Mouse (Mus musculus) kidney, adult 8-10 months (tissue): ENCODE measurements around the gene Fndc3b.

Experiments
- DNase-seq, 2 experiments: peaks; one replicate each; pipeline ENCODE4 v3.0.0; 2022

Gene Fndc3b

GRCm38 (mm10) chr3:27708581-27708980, 2.5 kb downstream of the Fndc3b start:
- no peak for DNase-seq

DNA sequence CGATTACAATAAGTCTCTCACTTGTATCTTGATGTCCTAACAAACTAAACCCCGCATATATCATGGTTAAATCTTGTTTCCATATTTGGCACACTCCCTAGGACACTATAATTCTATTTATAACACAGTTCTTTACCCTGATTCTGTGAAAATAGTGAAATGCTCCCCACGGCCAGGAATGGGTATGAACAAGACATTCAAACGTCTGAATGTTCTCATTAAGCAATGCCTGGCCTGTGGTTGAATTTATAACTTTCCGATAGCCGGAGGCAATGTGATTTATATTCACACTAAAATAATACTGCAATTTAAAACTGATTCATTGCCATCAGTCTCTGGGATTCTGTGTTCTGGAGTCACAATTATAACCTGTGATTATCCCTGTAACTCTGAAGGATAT, 5.3 kb downstream of the Fndc3b start:
- DNase-seq = no peak

DNA sequence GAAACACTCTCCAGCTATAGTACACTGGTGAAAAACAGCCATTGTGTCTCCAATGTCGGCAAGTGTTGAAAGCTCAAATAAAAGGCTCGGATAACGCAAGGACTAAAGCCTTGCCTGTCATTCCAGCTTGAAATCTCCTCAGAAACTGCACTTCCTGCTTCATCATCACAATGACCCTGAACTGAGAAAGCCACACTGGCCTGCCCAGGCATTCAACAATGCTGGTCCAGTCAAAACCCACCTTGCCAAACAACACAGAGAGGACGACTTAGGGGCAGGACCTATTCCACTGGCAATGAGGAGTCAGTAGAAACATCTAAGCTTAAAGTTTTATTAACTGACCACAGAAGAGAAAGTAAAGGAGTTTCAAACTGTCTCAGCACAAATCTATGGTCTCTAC, 6.1 kb downstream of the Fndc3b start:
- DNase-seq = no peak

DNA sequence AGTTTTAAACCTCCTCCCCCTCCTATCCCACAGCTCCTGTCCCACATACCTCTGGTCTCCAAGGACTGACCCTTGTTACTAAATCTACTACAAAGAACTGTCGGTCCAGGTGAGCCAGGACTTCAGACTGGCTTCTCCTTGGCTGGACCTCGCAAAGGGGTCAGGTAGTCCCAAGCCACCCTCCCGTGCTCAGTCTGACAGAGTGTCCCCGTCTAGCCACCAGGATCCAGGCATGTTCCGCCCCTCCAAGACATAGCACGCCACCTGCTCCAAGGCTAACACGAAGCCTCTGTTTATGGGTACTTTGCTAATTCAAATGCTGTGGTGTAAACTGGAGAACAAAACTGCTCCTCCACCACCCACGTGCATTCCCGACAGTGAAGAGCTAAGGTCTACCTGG, 6.5 kb downstream of the Fndc3b start:
- no peak for DNase-seq

DNA sequence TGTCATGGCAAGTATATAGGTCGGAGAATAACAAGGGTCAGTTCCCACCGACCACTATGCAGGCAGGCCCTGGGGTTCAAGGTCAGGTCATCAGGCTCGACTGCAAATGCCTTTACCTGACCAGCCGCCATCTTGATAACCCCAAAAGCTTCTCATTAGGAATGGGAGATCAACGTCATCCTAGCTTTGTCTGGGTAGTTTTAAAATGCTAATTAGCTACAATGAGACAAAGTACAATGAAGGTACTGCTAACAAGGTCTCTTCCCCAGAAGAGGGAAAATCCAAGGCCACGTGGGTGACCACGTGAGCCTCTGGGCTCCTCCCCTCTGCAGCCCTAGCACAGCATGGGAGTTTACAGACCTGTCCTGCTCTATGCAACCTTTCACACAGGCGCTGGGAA, 7.6 kb downstream of the Fndc3b start:
- DNase-seq = no peak

GRCm38 (mm10) chr3:27703081-27703480, 8.0 kb downstream of the Fndc3b start:
- DNase-seq = no peak

DNA sequence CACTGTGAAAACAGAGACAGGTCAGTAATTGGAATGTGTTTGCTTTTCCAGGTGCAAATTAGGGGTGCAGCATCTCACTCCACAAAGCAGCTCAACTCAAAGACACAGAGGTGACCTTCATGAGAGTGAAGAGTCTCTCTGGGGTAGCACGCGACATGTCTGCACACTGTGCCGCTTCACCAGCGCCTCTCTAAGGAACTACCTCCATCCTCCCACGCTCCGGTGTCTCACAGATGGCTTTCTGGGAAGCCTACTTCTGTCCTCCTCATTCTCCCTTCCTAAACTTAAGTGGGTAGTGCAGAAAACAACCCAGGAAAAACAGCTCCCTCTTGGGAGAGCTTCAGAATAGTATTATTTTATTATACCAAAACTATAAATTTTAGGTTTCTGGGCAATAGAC, 12.4 kb downstream of the Fndc3b start:
- DNase-seq = no peak

GRCm38 (mm10) chr3:27696449-27696797, 14.7 kb downstream of the Fndc3b start:
- DNase-seq = no peak

- DNase-seq = no peak
Observed at GRCm38 (mm10) chr3:27695612-27696448, 15.3 kb downstream of the Fndc3b start.

GRCm38 (mm10) chr3:27694586-27694985, 16.5 kb downstream of the Fndc3b start:
- no peak for DNase-seq

GRCm38 (mm10) chr3:27694111-27694510, 17.0 kb downstream of the Fndc3b start:
- no peak for DNase-seq

- no peak for DNase-seq
Observed at GRCm38 (mm10) chr3:27691486-27692160, 19.5 kb downstream of the Fndc3b start.

DNA sequence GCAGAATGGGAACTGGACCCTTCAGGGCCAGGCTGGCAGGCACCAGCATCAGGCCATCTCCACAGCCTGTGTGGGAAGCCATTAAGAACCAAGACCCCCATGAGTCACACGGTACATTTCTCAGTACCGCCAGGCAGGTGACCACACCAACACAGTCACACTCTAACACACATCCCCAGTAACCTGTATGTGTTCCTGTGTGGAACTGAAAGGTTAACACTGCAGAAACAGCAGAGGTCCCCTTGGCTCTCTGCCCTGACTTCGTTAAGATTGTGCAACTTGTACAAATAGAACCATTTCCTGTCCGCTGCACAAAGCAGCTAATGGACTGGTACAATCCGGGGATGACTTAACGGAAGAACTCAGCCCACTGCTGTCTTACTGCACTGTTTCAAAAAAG, 21.1 kb downstream of the Fndc3b start:
- peak; percentile 81 to 84 for DNase-seq

GRCm38 (mm10) chr3:27689149-27689865, 21.8 kb downstream of the Fndc3b start:
- DNase-seq = peak in 1 of 2 experiments; percentile 43

DNA sequence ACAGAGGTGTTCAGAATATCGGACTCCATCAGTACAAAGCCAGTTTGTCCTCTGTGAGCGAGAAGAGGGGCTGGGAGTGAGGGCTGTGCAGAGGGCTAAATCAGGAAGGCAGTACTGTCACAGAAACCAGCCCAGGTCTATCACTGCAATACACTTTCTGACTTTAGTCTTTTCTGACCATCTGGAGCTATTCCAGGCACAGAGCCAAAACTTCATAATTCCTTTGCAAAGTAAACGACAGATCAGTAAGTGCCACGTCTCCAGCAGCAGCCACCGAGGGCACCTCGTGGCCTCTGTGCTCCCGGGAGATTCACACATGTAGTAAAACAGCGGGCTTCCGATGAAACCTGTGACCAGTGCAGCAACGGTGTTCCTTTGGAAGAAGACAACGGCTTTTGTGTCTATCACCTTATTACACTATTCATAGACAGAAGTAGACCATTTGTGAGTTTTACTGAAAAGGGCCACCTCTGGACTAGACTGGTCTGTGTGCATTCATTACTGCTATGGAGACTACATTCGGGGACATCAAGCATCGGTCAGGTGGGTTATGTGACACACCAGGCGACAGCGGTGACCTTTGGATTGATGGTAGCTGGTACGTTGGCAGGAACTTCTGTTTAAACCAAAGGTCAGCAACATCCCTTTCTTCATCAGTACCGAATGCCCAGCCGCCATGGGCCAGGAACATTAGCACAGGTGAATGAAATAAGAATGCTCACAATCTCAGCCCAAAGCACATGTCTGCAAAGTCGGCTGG, 24.2 kb downstream of the Fndc3b start:
- no peak for DNase-seq

DNA sequence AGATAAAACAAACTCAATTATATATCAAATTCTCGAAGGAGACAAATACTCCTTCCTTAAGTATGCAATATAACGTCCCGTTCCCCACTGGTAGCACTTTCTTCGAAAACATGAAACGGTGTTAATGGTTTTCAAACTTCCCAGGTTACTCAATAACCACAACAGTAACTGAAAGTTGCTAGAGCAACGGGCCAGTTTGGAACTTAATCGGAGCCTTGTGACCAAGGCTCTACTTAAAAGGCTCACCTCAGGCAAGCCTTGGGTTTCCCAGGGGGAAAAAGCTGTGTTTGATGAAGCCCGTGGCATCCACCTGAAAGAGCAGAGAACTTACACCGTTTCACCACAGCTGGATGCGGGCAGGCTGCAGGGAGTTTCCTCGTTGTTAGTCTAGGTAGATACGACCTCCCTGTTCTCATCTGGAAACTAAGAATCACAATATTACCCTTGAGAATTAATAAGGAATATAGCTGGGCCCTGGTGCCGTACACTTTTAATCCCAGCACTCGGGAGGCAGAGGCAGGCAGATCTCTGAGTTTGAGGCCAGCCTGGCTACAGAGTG, 25.4 kb downstream of the Fndc3b start:
- DNase-seq = peak; percentile 64 to 80

DNA sequence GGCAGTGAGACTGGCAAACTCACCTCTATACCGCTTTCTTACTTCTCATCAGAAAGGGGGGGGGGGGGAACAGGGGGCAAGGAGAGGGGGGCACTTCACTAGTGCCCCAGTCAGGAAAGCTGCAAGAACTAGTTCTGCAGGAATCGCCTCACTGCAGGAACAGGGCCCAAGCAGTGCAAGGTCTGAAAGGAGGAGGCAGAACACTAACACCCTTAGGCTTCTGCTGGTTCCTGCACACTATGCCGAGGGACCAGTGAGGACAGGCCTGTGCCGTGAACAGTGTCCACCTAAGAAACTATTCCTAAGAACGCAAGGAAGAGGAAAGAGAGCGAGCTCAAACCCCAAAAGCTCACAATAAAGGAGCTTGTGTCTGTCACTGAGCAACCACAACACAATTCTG, 26.0 kb downstream of the Fndc3b start:
- no peak for DNase-seq

DNA sequence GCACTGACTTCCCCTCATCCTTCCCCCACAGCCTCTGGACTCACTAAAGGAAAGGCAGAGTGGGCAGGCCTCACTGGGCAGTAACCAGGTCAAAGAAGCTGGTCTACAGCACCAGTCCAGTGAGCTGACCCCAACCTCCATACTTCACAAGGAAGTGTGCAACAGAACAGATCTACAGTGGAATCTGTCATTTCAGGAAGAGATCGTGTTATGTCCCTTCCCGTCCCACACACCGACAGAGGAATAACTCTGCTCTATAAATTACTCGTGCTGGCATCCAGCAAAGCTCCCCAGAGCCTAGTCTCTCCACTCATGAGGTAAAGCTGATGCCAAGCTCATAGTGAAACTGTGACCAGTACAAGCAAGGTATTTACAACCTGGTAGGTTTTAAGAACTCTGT, 27.7 kb downstream of the Fndc3b start:
- no peak for DNase-seq

DNA sequence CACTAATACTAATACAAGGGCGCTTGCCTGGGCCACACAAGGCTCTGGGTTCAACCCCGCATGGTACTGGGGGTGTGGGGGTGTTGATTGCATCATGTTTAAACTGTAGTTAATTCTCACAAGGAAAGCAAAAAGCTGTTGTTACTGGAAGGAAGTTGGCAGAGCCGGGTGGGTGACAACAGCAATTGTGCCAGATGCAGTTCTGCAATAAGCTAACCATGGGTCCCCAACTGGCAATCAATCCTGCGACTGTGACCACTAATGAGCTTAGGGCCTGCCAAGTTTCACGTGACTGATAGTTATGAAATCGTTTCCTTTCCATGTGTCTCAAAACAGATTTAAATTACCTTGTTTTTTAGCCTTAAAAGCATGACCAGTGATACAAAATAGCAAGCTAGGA, 33.5 kb downstream of the Fndc3b start:
- no peak for DNase-seq

DNA sequence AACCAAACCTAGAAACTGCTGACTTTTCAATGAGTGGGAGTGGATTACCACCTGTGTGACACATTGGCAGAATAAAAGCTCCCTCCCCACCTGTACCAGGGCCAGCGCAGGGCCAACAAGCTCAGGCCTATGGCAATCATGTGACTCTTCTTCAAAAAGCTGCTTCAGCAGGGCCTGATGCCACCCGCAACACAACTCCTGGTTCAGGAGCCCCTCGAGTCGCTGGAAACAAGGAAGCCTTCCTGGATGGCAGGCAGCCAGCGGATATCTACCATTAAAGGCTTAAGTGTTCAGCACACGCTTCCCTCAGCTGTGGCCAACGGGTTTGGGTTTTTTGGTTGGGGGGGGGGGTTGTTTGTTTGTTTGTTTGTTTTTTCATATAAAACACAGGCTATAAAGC, 37.4 kb downstream of the Fndc3b start:
- DNase-seq = no peak

DNA sequence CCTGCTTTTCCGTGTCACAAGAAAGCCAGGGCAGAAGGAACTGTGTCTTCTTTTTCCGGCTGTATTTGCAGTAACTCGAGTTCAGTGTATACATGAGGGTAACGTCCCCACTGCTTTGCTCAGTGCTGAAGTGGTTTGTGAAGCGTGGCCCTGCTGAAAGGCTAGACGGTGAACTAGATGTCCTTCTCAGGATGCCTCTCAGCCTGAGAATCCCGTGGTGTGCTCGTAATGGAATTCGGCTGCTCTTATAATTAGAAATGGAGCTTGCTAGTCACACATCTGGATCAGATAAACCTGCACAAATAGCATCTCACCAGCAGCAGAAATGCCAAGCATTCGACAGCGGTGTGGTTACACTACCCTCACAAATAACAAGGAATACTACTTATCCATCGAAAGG, 40.7 kb downstream of the Fndc3b start:
- no peak for DNase-seq

- no peak for DNase-seq
Observed at GRCm38 (mm10) chr3:27667280-27667679, 43.8 kb downstream of the Fndc3b start.

DNA sequence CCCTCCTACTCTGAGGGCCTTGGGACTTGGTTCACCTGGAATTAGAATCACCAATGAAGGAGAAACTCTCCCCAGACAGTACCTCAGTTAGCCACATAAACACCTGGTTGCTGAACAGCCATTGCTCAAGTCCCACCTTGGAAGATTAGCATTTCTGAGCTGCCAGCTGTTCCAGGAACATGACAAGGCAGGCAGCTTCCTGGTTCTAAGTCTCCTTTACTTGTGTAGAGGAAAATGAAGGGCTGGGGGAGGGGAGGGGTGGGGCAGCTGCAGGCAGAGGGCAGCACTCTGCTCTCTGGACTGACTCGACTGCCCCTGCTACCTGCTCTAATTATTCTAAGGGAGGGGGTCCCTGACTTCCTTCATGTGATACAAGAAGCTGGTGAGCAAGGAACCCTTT, 45.8 kb downstream of the Fndc3b start:
- DNase-seq = no peak
